Mouse (Mus musculus): ENCODE data around the gene Wnt9b. TPM values are rescaled to one million over a fixed set of nuclear protein-coding genes. Genes with fewer than 3 reads are reported as not detected.

The Wnt9b gene
- polyA plus RNA-seq, 1 experiment from 2014 or later: 0.14 TPM

DNA sequence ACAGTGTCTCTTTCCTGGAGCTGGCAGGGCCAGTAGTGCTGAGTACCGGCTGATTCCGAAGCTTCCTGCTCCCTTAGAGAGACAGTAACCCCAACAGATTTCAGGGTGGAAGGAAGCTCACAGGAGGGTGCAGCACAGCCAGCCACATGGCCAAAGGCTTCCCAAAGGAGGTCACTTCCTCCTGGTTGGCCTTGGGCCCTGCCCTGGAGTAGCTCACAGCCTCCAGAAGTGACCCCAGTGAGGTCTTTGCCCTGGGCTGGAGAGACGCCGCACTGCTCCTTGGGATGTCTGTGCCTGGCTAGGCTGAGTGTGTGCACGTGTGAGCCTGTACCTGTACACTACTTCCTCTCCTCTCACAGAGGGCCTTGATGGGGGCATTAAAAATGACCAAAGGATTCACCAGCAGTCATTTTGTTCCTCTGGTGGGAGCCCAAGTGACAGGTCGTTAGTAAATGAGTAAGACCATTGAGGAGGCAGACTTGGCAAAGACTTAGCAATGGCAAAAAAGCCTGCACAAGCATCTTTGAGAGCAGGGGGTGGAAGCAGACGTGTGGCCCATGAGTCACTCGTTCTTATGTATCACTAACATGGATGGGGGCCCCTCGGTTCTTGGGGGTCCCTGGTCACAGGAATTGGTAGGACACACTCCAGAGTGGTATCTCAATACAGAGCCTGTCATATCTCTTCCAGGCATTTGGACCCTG, 20.2 kb downstream of the Wnt9b start:
- 76% methylated on average over 9 of the region's 9 CpGs for WGBS
- Histone ChIP-seq H3K27me3 (replicated peaks) (no peaks in the 10 kb centered on the region), H3K36me3 (no peaks in the 10 kb centered on the region), H3K4me3 (replicated peaks) (no peak overlapping the region), H3K4me1 (no peaks in the 10 kb centered on the region), H3K4me2 (no peak overlapping the region), H3K9me3 (replicated peaks) (no peaks in the 10 kb centered on the region), H3K27ac (replicated peaks) (no peak overlapping the region), H3K9ac (replicated peaks) (no peak overlapping the region)
- ATAC-seq (ENCODE audit: low FRiP score): no peak

DNA sequence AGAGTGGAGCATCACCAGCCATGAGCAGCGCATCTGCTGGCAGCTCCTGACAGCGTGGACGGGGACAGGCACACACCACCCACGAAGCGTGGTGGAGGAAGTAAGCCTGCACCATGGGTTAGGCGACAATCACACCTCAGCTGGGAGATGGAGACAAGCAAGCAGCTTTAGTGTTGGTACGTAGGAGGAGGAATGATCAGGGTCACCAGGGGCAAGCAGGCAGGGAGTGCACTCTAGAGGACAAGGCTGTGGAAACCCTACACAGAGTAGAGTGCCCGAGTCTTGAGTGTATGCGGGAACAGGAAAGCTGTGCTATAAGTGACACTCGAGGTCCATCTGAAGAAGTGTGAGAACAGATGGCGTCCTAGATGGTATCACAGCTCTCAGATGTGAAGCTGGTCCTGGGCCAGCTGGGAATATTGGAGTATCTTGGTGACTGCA, 25.3 kb downstream of the Wnt9b start:
- WGBS: 83% methylated on average over 11 of the region's 11 CpGs
- no peaks in the 10 kb centered on the region for H3K9me3 ChIP-seq (replicated peaks)
- no peak overlapping the region for H3K27ac ChIP-seq (replicated peaks)
- H3K27me3 ChIP-seq (replicated peaks): no peaks in the 10 kb centered on the region
- ATAC-seq (ENCODE audit: low FRiP score): no peak
- no peaks in the 10 kb centered on the region for H3K36me3 ChIP-seq
- H3K4me2 ChIP-seq: no peak overlapping the region
- no peak overlapping the region for H3K9ac ChIP-seq (replicated peaks)
- H3K4me3 ChIP-seq (replicated peaks): no peak overlapping the region
- peaks cover 12% of the 10 kb centered on the region for H3K4me1 ChIP-seq

DNA sequence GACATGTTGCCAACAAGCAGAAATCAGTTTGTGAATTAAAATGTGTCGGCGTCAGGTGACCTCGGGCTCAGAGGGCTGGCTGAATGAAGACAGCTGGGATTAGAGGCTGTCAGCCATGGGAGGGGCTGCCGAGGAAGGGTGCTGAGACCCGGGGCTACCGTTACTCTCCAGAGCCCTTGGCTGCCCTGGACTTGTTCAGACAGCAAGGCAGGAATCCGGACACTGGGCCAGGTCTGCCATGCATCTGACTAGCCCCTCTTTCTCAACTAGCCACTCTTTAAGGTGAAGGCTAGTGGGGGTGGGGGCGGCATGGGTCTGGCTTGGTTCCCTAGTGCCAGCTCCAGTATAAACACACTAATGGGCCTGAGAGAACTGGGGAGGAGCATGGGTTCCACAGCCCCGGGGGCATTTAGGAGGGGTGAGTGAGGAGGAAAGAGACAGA, 27.6 kb downstream of the Wnt9b start:
- H3K4me1 ChIP-seq: peaks cover 12% of the 10 kb centered on the region
- ATAC-seq (ENCODE audit: low FRiP score): peak; percentile 50; the same call in 1 of the 2 replicates
- WGBS: 24% methylated on average over 9 of the region's 9 CpGs
- H3K9me3 ChIP-seq (replicated peaks): no peaks in the 10 kb centered on the region
- no peak overlapping the region for H3K4me3 ChIP-seq (replicated peaks)
- H3K36me3 ChIP-seq: no peaks in the 10 kb centered on the region
- H3K9ac ChIP-seq (replicated peaks): no peak overlapping the region
- no peaks in the 10 kb centered on the region; the same call in 1 of the 2 replicates for H3K27me3 ChIP-seq (replicated peaks)
- peak overlapping the region; percentile 37; the same call in 1 of the 2 replicates for H3K27ac ChIP-seq (replicated peaks)
- H3K4me2 ChIP-seq: peak overlapping the region; percentile 42

DNA sequence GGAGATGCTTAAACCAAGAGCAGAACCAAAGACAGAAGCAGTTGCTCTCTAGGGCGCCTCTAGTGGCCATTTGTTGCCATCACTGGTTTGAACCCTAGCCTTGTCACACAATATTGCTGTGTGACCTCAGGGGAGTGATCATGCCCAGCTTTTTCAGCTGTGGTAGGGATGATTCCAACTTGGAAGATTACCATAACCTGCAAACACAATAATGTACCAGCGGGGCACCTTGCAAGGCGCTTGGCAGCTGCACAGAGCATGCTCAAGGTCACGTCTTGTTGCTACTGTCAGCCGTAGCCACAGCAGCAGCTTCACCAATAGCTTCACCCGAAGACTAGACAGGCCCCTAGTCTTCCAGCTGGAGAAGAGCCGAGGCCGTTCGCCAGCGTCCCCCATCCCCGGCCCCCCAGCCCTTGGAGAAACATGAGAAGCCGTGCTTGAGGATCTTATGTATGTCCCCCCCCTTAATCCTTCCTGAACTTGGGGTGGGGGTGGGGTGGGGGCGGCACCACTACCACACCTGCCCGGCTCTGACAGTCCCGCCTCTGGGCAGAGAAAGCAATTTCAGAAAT, 28.1 kb downstream of the Wnt9b start:
- WGBS: 40% methylated on average over 15 of the region's 15 CpGs
- Histone ChIP-seq H3K27ac (replicated peaks) (peak overlapping the region; percentile 37; the same call in 1 of the 2 replicates), H3K9ac (replicated peaks) (no peak overlapping the region; the same call in 1 of the 2 replicates), H3K36me3 (no peaks in the 10 kb centered on the region), H3K4me1 (peaks cover 12% of the 10 kb centered on the region), H3K4me3 (replicated peaks) (no peak overlapping the region), H3K9me3 (replicated peaks) (no peaks in the 10 kb centered on the region), H3K27me3 (replicated peaks) (no peaks in the 10 kb centered on the region; the same call in 1 of the 2 replicates), H3K4me2 (peak overlapping the region; percentile 42)
- peak; percentile 61; the same call in 1 of the 2 replicates for ATAC-seq (ENCODE audit: low FRiP score)

DNA sequence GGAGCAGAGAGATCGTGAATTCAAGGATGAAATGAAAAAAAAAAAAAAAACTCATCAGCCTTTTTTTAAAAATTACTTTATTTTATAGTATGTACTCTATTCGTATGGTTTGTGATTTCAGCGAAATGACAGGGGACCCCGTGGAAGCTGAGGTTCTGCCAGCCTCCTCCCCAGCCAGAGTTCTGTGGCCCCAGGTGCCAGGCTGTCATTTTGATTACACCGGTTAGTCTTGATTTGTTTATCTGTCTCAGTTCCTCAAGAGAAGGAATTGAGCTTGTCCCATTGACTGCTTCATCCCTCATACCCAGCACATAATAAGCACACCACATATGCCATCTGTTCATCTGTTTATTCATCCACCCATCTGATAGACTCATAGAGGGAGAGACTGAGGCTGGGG, 30.2 kb downstream of the Wnt9b start:
- no peak overlapping the region for H3K4me2 ChIP-seq
- no peaks in the 10 kb centered on the region for H3K9me3 ChIP-seq (replicated peaks)
- no peaks in the 10 kb centered on the region for H3K36me3 ChIP-seq
- H3K27me3 ChIP-seq (replicated peaks): no peaks in the 10 kb centered on the region; the same call in 1 of the 2 replicates
- no peak overlapping the region for H3K27ac ChIP-seq (replicated peaks)
- H3K9ac ChIP-seq (replicated peaks): no peak overlapping the region
- 58% methylated on average over 5 of the region's 5 CpGs for WGBS
- H3K4me3 ChIP-seq (replicated peaks): no peak overlapping the region
- H3K4me1 ChIP-seq: peaks cover 12% of the 10 kb centered on the region
- no peak for ATAC-seq (ENCODE audit: low FRiP score)

DNA sequence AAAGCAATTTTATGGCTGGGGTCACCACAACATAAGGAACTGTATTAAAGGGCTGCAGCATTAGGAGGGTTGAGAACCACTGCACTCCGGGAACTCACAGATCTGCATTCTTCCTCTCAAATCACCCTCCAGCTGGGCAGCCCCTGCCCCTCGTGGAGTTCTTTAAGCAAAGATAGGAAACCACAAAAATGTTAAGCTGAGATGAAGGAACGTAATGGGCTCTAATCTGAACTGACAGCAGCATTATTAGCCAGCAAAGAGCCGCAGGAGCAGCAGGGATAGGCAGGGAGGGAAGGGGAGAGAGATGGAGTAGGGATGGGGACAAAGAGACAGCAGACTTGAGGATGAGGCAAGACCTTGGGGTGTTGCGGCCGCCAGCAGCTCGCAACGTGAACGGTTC, 32.6 kb downstream of the Wnt9b start:
- WGBS: 68% methylated on average over 9 of the region's 9 CpGs
- Histone ChIP-seq H3K4me2 (no peak overlapping the region), H3K9ac (replicated peaks) (no peak overlapping the region), H3K27me3 (replicated peaks) (no peaks in the 10 kb centered on the region; the same call in 1 of the 2 replicates), H3K36me3 (no peaks in the 10 kb centered on the region), H3K4me1 (peaks cover 7% of the 10 kb centered on the region), H3K4me3 (replicated peaks) (no peak overlapping the region), H3K9me3 (replicated peaks) (no peaks in the 10 kb centered on the region), H3K27ac (replicated peaks) (no peak overlapping the region)
- no peak for ATAC-seq (ENCODE audit: low FRiP score)

DNA sequence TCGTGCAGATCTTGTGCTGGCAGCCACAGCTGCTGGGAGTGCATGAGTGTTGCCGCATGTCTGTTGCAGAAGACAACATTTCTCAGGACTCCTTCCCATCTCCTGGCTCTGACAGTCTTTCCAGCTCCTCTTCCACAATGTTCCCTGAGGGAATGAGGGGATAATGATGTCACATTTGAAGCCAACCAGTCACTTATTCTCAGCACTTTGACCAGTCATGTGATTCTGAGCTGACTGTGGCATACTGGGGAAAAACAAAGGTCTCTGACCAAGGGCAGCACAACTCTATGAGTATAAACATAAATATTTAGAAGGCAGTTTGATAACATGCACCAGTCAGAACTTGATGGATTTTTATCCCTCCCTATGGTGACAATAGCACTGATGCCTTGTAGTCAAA, 35.5 kb downstream of the Wnt9b start:
- Histone ChIP-seq H3K4me3 (replicated peaks) (no peak overlapping the region), H3K4me2 (no peak overlapping the region), H3K27ac (replicated peaks) (no peak overlapping the region), H3K36me3 (no peaks in the 10 kb centered on the region), H3K27me3 (replicated peaks) (no peaks in the 10 kb centered on the region; the same call in 1 of the 2 replicates), H3K9ac (replicated peaks) (no peak overlapping the region), H3K9me3 (replicated peaks) (no peaks in the 10 kb centered on the region), H3K4me1 (no peaks in the 10 kb centered on the region)
- WGBS: 92% methylated on average over 2 of the region's 2 CpGs
- no peak for ATAC-seq (ENCODE audit: low FRiP score)

DNA sequence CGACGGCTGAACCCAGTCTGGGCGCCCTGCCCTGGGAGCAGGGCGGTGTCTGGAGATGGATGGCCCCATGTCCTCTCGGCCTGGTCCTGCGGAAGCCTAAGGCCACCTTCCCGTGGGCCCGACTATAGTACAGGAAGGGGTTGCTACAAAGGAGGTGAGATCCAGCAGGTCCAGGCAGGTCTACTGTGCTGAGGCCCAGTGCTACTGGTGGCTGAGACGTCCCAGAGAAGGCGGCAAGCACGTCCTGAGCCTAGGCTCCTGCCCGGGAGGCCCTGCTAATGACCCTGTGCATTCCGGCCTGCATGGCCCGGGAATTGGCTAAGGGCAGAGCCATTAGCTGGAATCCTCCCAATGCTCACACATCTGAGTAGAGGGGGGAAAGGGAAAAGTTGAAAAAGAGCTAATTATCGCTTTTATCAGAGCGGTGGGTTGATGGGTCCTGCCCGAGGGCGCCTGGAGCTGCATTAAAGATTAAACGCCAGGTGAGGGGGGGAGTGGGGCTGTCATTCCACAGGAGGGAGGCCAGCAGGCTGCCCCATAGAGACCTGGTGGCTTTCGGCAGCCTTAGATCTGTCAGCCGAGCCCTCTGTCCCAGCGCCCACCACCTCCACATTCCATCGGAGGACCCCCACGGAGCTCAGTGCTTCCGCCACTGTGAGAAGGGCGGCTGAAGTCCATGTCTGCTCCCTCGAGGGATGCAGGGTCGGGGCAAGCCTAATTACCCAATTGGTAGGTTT, 37.6 kb downstream of the Wnt9b start:
- no peaks in the 10 kb centered on the region for H3K9me3 ChIP-seq (replicated peaks)
- no peak overlapping the region for H3K9ac ChIP-seq (replicated peaks)
- no peak for ATAC-seq (ENCODE audit: low FRiP score)
- no peaks in the 10 kb centered on the region for H3K4me1 ChIP-seq
- H3K27ac ChIP-seq (replicated peaks): no peak overlapping the region
- H3K36me3 ChIP-seq: no peaks in the 10 kb centered on the region
- no peak overlapping the region for H3K4me3 ChIP-seq (replicated peaks)
- WGBS: 56% methylated on average over 28 of the region's 28 CpGs
- no peaks in the 10 kb centered on the region for H3K27me3 ChIP-seq (replicated peaks)
- H3K4me2 ChIP-seq: no peak overlapping the region

DNA sequence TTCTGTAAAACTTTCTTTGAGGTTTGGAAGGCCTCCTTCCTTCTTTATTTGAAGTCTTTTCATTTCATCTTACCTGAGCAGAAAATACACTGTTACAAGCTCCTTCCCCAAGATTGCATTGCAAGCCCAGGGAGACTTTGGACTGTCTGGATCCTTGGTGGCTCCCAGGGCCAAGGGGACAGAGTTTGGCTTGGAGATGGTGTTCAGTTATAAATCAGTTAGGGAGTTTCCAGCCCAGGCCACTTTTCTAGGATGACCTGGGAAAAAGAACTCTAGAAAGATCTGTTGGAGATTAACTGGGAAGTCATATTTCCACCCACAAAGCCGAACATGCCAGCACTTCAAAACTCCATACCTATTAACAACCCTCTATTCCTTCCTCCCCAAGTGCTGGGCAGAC, 39.6 kb downstream of the Wnt9b start:
- WGBS: 79% methylated on average over 1 of the region's 1 CpGs
- H3K27me3 ChIP-seq (replicated peaks): no peaks in the 10 kb centered on the region
- no peak overlapping the region for H3K4me3 ChIP-seq (replicated peaks)
- no peak overlapping the region for H3K27ac ChIP-seq (replicated peaks)
- H3K4me2 ChIP-seq: no peak overlapping the region
- H3K36me3 ChIP-seq: no peaks in the 10 kb centered on the region
- no peak for ATAC-seq (ENCODE audit: low FRiP score)
- no peaks in the 10 kb centered on the region for H3K9me3 ChIP-seq (replicated peaks)
- H3K4me1 ChIP-seq: no peaks in the 10 kb centered on the region
- no peak overlapping the region for H3K9ac ChIP-seq (replicated peaks)

DNA sequence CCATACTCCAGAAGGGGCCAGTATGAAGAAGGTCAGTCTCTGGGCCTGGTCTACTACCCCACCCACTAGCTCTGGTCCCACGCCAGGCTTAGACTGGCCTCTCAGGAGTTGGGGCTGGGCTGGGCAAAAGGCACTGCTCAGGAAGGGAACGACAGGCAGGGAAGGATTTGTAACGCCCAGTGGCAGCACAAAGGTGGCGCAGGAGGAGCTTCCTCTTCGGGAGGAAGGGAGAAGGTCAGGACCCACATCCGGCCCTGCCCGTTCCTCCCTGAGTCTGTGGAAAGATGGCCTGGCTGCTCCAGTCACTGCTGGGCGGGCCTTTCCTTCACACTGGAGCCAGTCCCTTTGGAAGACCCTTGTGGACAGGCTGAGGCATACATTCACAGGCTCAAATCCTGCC, 42.6 kb downstream of the Wnt9b start:
- H3K4me1 ChIP-seq: no peaks in the 10 kb centered on the region
- H3K4me3 ChIP-seq (replicated peaks): no peak overlapping the region
- no peak overlapping the region for H3K27ac ChIP-seq (replicated peaks)
- H3K9me3 ChIP-seq (replicated peaks): no peaks in the 10 kb centered on the region
- no peaks in the 10 kb centered on the region for H3K27me3 ChIP-seq (replicated peaks)
- no peak for ATAC-seq (ENCODE audit: low FRiP score)
- H3K4me2 ChIP-seq: no peak overlapping the region
- H3K9ac ChIP-seq (replicated peaks): no peak overlapping the region
- no peaks in the 10 kb centered on the region; the same call in 1 of the 2 replicates for H3K36me3 ChIP-seq
- 58% methylated on average over 8 of the region's 8 CpGs for WGBS

DNA sequence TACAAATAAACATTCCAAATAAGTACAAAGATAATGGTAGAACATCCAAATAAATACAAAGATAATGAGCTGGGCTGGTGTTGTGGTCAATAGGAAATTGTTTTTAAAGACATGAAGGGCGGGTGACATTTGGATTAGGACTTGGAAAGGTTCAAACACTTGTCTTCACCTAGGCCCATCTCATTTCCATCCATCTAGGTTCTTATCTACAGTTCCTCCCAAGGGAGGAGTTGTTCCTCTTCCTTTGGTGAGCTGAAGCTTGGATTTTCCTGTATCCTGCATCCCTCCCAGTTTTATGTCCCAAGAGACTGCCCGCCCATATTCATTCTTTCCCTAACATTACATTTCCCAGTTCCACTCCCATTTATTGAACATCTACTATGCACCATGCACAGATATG, 51.4 kb downstream of the Wnt9b start:
- no peak for ATAC-seq (ENCODE audit: low FRiP score)
- Histone ChIP-seq H3K4me1 (peaks cover 31% of the 10 kb centered on the region), H3K27me3 (replicated peaks) (no peaks in the 10 kb centered on the region), H3K4me2 (peak overlapping the region; percentile 63), H3K27ac (replicated peaks) (peak overlapping the region; percentile 100), H3K9ac (replicated peaks) (peak overlapping the region; percentile 93), H3K9me3 (replicated peaks) (no peaks in the 10 kb centered on the region), H3K36me3 (no peaks in the 10 kb centered on the region; the same call in 1 of the 2 replicates), H3K4me3 (replicated peaks) (peak overlapping the region; percentile 98)
- 86% methylated on average over 2 of the region's 2 CpGs for WGBS
